Mouse (Mus musculus) E14TG2a.4 (cell line): ENCODE measurements around the gene 4931428F04Rik.

Experiments
- CTCF ChIP-seq: conservative IDR thresholded peaks from 2 replicates; pipeline ENCODE4 v1.5.1; 2014; ENCODE audit warnings: low read length
- NANOG ChIP-seq: IDR thresholded peaks from 2 replicates; pipeline ENCODE4 v1.6.1; 2014; ENCODE audit warnings: borderline replicate concordance, low read length, mixed read lengths

GRCm38 (mm10) chr8:105231503-105232320 lies 58.0 kb downstream of the 4931428F04Rik start:
- TF ChIP-seq NANOG (peak; percentile 14; the same call in 1 of the 2 replicates), CTCF (no peak)
